Mouse (Mus musculus) heart, postnatal 0 days (tissue): ENCODE data around the gene Pde3a. TPM values are rescaled to one million over a fixed set of nuclear protein-coding genes. Genes with fewer than 3 reads are reported as not detected.

Source experiments
- ATAC-seq: fragments of 200-750 bp; cut with Nextera tagmentation; 2 replicates; pipeline ENCODE4 v1.8.0; 2017; ENCODE audit warnings: low read depth, moderate number of reproducible peaks, moderate library complexity; ENCODE audit not compliant: insufficient read depth
- DNase-seq: peaks from one replicate; pipeline ENCODE4 v3.0.0-alpha.2; 2016; ENCODE audit warnings: low spot score
- H3K27ac ChIP-seq: fragments of 300-500 bp; sonication (generic); 2 replicates; pipeline ENCODE4 v1.5.1; 2014; ENCODE audit warnings: low read depth, mild to moderate bottlenecking
- H3K27me3 ChIP-seq: fragments of 300-500 bp; sonication (generic); 2 replicates; pipeline ENCODE4 v1.6.1; 2014; ENCODE audit warnings: low read length, mixed read lengths; ENCODE audit not compliant: control insufficient read depth, insufficient read depth
- H3K36me3 ChIP-seq: fragments of 300-500 bp; sonication (generic); replicated peaks from 2 replicates; pipeline ENCODE4 v1.6.1; 2014; ENCODE audit warnings: low read length, mixed read lengths; ENCODE audit not compliant: control insufficient read depth, insufficient read depth
- H3K4me1 ChIP-seq: fragments of 300-500 bp; sonication (generic); 2 replicates; pipeline ENCODE4 v1.6.1; 2014; ENCODE audit warnings: antibody characterized with exemption; ENCODE audit not compliant: control insufficient read depth, insufficient read depth
- H3K4me2 ChIP-seq: fragments of 300-500 bp; sonication (generic); 2 replicates; pipeline ENCODE4 v1.6.1; 2014; ENCODE audit warnings: low read depth, mild to moderate bottlenecking, low read length, moderate library complexity
- H3K4me3 ChIP-seq: fragments of 300-500 bp; sonication (generic); 2 replicates; pipeline ENCODE4 v1.5.1; 2014; ENCODE audit warnings: low read depth, low read length
- H3K9ac ChIP-seq: fragments of 300-500 bp; sonication (generic); replicated peaks from 2 replicates; pipeline ENCODE4 v1.6.1; 2014; ENCODE audit warnings: low read depth, low read length, mixed read lengths
- H3K9me3 ChIP-seq: fragments of 300-500 bp; sonication (generic); replicated peaks from 2 replicates; pipeline ENCODE4 v1.6.1; 2016; ENCODE audit warnings: low read length; ENCODE audit not compliant: control insufficient read depth
- CTCF ChIP-seq: IDR thresholded peaks from 2 replicates; pipeline ENCODE4 v1.5.1; 2016; ENCODE audit warnings: antibody characterized with exemption, control low read depth, low read depth
- EP300 ChIP-seq: IDR thresholded peaks from 2 replicates; pipeline ENCODE4 v1.6.1; 2016; ENCODE audit warnings: antibody characterized with exemption, low read depth
- WGBS: fragments of 180-500 bp; shearing (Covaris S2); extraction: QIAGEN DNeasy Blood & Tissue Kit; methylation state at CpG from one replicate; pipeline ENCODE4 v1.1.7; 2014; 5-methylcytosine and 5-hydroxymethylcytosine counted together
- polyA plus RNA-seq: library from polyadenylated mRNA; unstranded; fragments of >200 nt; fragmentation: Nextera tagmentation; extraction: Ambion mirVana; gene quantifications from 2 replicates; pipeline ENCODE4 v1.2.1, GENCODE M21; 2015
- total RNA-seq: library from RNA; depleted of rRNA; stranded (reverse); fragments of >200 nt; gene quantifications from 2 replicates; pipeline ENCODE4 v1.2.3, GENCODE M21; 2014; ENCODE audit warnings: low replicate concordance

The Pde3a gene
- total and polyA plus RNA-seq, 2 experiments from 2014 or later: 8.2 to 42.0 TPM

GRCm38 (mm10) chr6:141525787-141526186 lies 276.7 kb downstream of the Pde3a start:
- Histone ChIP-seq H3K4me3 (no peak overlapping the region), H3K27me3 (no peaks in the 10 kb centered on the region), H3K9ac (no peak overlapping the region), H3K4me1 (no peaks in the 10 kb centered on the region), H3K36me3 (no peaks in the 10 kb centered on the region), H3K4me2 (no peak overlapping the region), H3K27ac (no peak overlapping the region), H3K9me3 (no peaks in the 10 kb centered on the region)
- DNase-seq: no peak
- WGBS: 93% methylated on average over 1 of the region's 1 CpGs
- no peak for TF ChIP-seq EP300
- no peak for TF ChIP-seq CTCF
- ATAC-seq: no peak

- no peak overlapping the region for H3K9ac ChIP-seq
- H3K27me3 ChIP-seq: no peaks in the 10 kb centered on the region
- DNase-seq (no peak), ATAC-seq (no peak)
- H3K4me2 ChIP-seq: no peak overlapping the region
- H3K36me3 ChIP-seq: no peaks in the 10 kb centered on the region
- no peaks in the 10 kb centered on the region for H3K9me3 ChIP-seq
- WGBS: 76% methylated on average over 6 of the region's 6 CpGs
- no peak overlapping the region for H3K4me3 ChIP-seq
- no peak overlapping the region for H3K27ac ChIP-seq
- TF ChIP-seq EP300 (no peak), CTCF (no peak)
- H3K4me1 ChIP-seq: no peaks in the 10 kb centered on the region
Observed at GRCm38 (mm10) chr6:141530865-141531264, 281.8 kb downstream of the Pde3a start.

GRCm38 (mm10) chr6:141537298-141537697 lies 288.2 kb downstream of the Pde3a start:
- 64% methylated on average over 3 of the region's 3 CpGs for WGBS
- no peak overlapping the region for H3K27ac ChIP-seq
- peaks cover 8% of the 10 kb centered on the region for H3K4me1 ChIP-seq
- no peaks in the 10 kb centered on the region for H3K36me3 ChIP-seq
- no peaks in the 10 kb centered on the region for H3K27me3 ChIP-seq
- H3K9me3 ChIP-seq: no peaks in the 10 kb centered on the region
- H3K9ac ChIP-seq: no peak overlapping the region
- no peak for DNase-seq
- ATAC-seq: no peak
- H3K4me2 ChIP-seq: no peak overlapping the region
- H3K4me3 ChIP-seq: no peak overlapping the region
- TF ChIP-seq EP300: no peak
- no peak for TF ChIP-seq CTCF

GRCm38 (mm10) chr6:141541136-141541535 lies 292.1 kb downstream of the Pde3a start:
- DNase-seq: peak; percentile 74
- no peaks in the 10 kb centered on the region for H3K36me3 ChIP-seq
- no peak overlapping the region for H3K9ac ChIP-seq
- no peaks in the 10 kb centered on the region for H3K9me3 ChIP-seq
- TF ChIP-seq EP300 (0 out of 2 replicates have a peak, but pooled peaks have one; percentile 52), CTCF (no peak)
- WGBS: 24% methylated on average over 1 of the region's 1 CpGs
- no peak overlapping the region for H3K4me2 ChIP-seq
- peaks cover 8% of the 10 kb centered on the region for H3K4me1 ChIP-seq
- ATAC-seq: peak; percentile 79
- H3K4me3 ChIP-seq: no peak overlapping the region
- no peak overlapping the region for H3K27ac ChIP-seq
- no peaks in the 10 kb centered on the region for H3K27me3 ChIP-seq

- Histone ChIP-seq H3K4me3 (no peak overlapping the region), H3K9me3 (no peaks in the 10 kb centered on the region), H3K27ac (no peak overlapping the region), H3K27me3 (no peaks in the 10 kb centered on the region), H3K36me3 (no peaks in the 10 kb centered on the region), H3K4me2 (no peak overlapping the region), H3K4me1 (peaks cover 8% of the 10 kb centered on the region), H3K9ac (no peak overlapping the region)
- TF ChIP-seq EP300 (no peak), CTCF (no peak)
- DNase-seq: no peak
- no peak for ATAC-seq
- WGBS: 82% methylated on average over 7 of the region's 7 CpGs
Observed at GRCm38 (mm10) chr6:141543344-141543743, 294.3 kb downstream of the Pde3a start.
